Mouse (Mus musculus) olfactory bulb, adult 2 months (tissue): Measurements from ENCODE around the gene Stx8.

Experiments
- CTCF ChIP-seq: fragments of 200-500 bp; IDR thresholded peaks from 2 replicates; pipeline ENCODE4 v1.5.1; 2012; ENCODE audit warnings: low read depth, mild to moderate bottlenecking, low read length, moderate library complexity; ENCODE audit not compliant: insufficient read depth
- POLR2A ChIP-seq: fragments of 200-500 bp; IDR thresholded peaks from 2 replicates; pipeline ENCODE4 v1.6.1; 2012; ENCODE audit warnings: mild to moderate bottlenecking, low read depth, low read length, moderate library complexity; ENCODE audit not compliant: insufficient read depth

- no peak for TF ChIP-seq CTCF
- no peak for TF ChIP-seq POLR2A
Observed at GRCm38 (mm10) chr11:68134494-68134893, 168.5 kb downstream of the Stx8 start.
